Mouse (Mus musculus): ENCODE results near the gene Iqsec1. TPM values are rescaled to one million over a fixed set of nuclear protein-coding genes. Genes with fewer than 3 reads are reported as not detected.

Gene Iqsec1
- total and polyA plus RNA-seq, 2 experiments from 2014 or later: 21.8 to 103 TPM

GRCm38 (mm10) chr6:90759754-90760153 is 228.7 kb downstream of the Iqsec1 start:
- Histone ChIP-seq H3K4me3 (ENCODE audit: low read depth, low read length) (no peak overlapping the region), H3K36me3 (ENCODE audit: insufficient read depth) (no peaks in the 10 kb centered on the region), H3K4me1 (ENCODE audit: insufficient read depth) (no peaks in the 10 kb centered on the region), H3K9ac (no peak overlapping the region), H3K9me3 (ENCODE audit: low read length) (no peaks in the 10 kb centered on the region), H3K27ac (ENCODE audit: low read depth, low read length) (no peak overlapping the region), H3K4me2 (ENCODE audit: low read depth) (no peak overlapping the region), H3K27me3 (ENCODE audit: insufficient read depth, low read length) (no peaks in the 10 kb centered on the region)
- TF ChIP-seq CTCF (IDR thresholded peaks at IDR 0.05; ENCODE audit: low read depth): no peak
- DNase-seq (no peak), ATAC-seq (no peak)
- 75% methylated on average over 2 of the region's 2 CpGs for WGBS

- no peak overlapping the region for H3K27ac ChIP-seq (ENCODE audit: low read depth, low read length)
- no peaks in the 10 kb centered on the region for H3K4me1 ChIP-seq (ENCODE audit: insufficient read depth)
- WGBS: 87% methylated on average over 2 of the region's 2 CpGs
- no peak overlapping the region for H3K9ac ChIP-seq
- no peak overlapping the region for H3K4me2 ChIP-seq (ENCODE audit: low read depth)
- TF ChIP-seq CTCF (IDR thresholded peaks at IDR 0.05; ENCODE audit: low read depth): no peak
- no peak overlapping the region for H3K4me3 ChIP-seq (ENCODE audit: low read depth, low read length)
- H3K36me3 ChIP-seq (ENCODE audit: insufficient read depth): no peaks in the 10 kb centered on the region
- ATAC-seq: no peak
- H3K9me3 ChIP-seq (ENCODE audit: low read length): no peaks in the 10 kb centered on the region
- no peak for DNase-seq
- H3K27me3 ChIP-seq (ENCODE audit: insufficient read depth, low read length): no peaks in the 10 kb centered on the region
Measured at GRCm38 (mm10) chr6:90758155-90758554, 230.3 kb downstream of the Iqsec1 start.

- no peak overlapping the region for H3K9ac ChIP-seq
- no peak overlapping the region for H3K27ac ChIP-seq (ENCODE audit: low read depth, low read length)
- no peaks in the 10 kb centered on the region for H3K36me3 ChIP-seq (ENCODE audit: insufficient read depth)
- H3K9me3 ChIP-seq (ENCODE audit: low read length): no peaks in the 10 kb centered on the region
- no peak overlapping the region for H3K4me2 ChIP-seq (ENCODE audit: low read depth)
- DNase-seq: no peak
- peak; percentile 25; the same call in 1 of the 2 replicates for ATAC-seq
- H3K4me3 ChIP-seq (ENCODE audit: low read depth, low read length): no peak overlapping the region
- 73% methylated on average over 12 of the region's 12 CpGs for WGBS
- no peak for TF ChIP-seq CTCF (IDR thresholded peaks at IDR 0.05; ENCODE audit: low read depth)
- no peaks in the 10 kb centered on the region for H3K4me1 ChIP-seq (ENCODE audit: insufficient read depth)
- H3K27me3 ChIP-seq (ENCODE audit: insufficient read depth, low read length): no peaks in the 10 kb centered on the region
Measured at GRCm38 (mm10) chr6:90757427-90757883, 231.0 kb downstream of the Iqsec1 start.

- 87% methylated on average over 5 of the region's 5 CpGs for WGBS
- Histone ChIP-seq H3K9ac (no peak overlapping the region), H3K27me3 (ENCODE audit: insufficient read depth, low read length) (no peaks in the 10 kb centered on the region), H3K9me3 (ENCODE audit: low read length) (no peaks in the 10 kb centered on the region), H3K4me3 (ENCODE audit: low read depth, low read length) (no peak overlapping the region), H3K4me2 (ENCODE audit: low read depth) (no peak overlapping the region), H3K27ac (ENCODE audit: low read depth, low read length) (no peak overlapping the region), H3K36me3 (ENCODE audit: insufficient read depth) (no peaks in the 10 kb centered on the region), H3K4me1 (ENCODE audit: insufficient read depth) (no peaks in the 10 kb centered on the region)
- no peak for TF ChIP-seq CTCF (IDR thresholded peaks at IDR 0.05; ENCODE audit: low read depth)
- ATAC-seq: no peak
- DNase-seq: no peak
Measured at GRCm38 (mm10) chr6:90756561-90756960, 231.9 kb downstream of the Iqsec1 start.

GRCm38 (mm10) chr6:90755613-90755941 is 232.9 kb downstream of the Iqsec1 start:
- no peaks in the 10 kb centered on the region for H3K4me1 ChIP-seq (ENCODE audit: insufficient read depth)
- DNase-seq (no peak), ATAC-seq (no peak)
- no peak overlapping the region for H3K27ac ChIP-seq (ENCODE audit: low read depth, low read length)
- WGBS: 86% methylated on average over 6 of the region's 6 CpGs
- H3K4me3 ChIP-seq (ENCODE audit: low read depth, low read length): no peak overlapping the region
- H3K9me3 ChIP-seq (ENCODE audit: low read length): no peaks in the 10 kb centered on the region
- no peak overlapping the region for H3K9ac ChIP-seq
- TF ChIP-seq CTCF (IDR thresholded peaks at IDR 0.05; ENCODE audit: low read depth): no peak
- H3K4me2 ChIP-seq (ENCODE audit: low read depth): no peak overlapping the region
- no peaks in the 10 kb centered on the region for H3K36me3 ChIP-seq (ENCODE audit: insufficient read depth)
- no peaks in the 10 kb centered on the region for H3K27me3 ChIP-seq (ENCODE audit: insufficient read depth, low read length)

- H3K4me2 ChIP-seq (ENCODE audit: low read depth): no peak overlapping the region
- WGBS: 81% methylated on average over 7 of the region's 7 CpGs
- H3K4me3 ChIP-seq (ENCODE audit: low read depth, low read length): no peak overlapping the region
- DNase-seq (no peak), ATAC-seq (no peak)
- no peaks in the 10 kb centered on the region for H3K9me3 ChIP-seq (ENCODE audit: low read length)
- no peak for TF ChIP-seq CTCF (IDR thresholded peaks at IDR 0.05; ENCODE audit: low read depth)
- H3K27ac ChIP-seq (ENCODE audit: low read depth, low read length): no peak overlapping the region
- H3K9ac ChIP-seq: no peak overlapping the region
- H3K27me3 ChIP-seq (ENCODE audit: insufficient read depth, low read length): no peaks in the 10 kb centered on the region
- no peaks in the 10 kb centered on the region for H3K4me1 ChIP-seq (ENCODE audit: insufficient read depth)
- H3K36me3 ChIP-seq (ENCODE audit: insufficient read depth): no peaks in the 10 kb centered on the region
Measured at GRCm38 (mm10) chr6:90754927-90755612, 233.4 kb downstream of the Iqsec1 start.

GRCm38 (mm10) chr6:90754093-90754492 is 234.4 kb downstream of the Iqsec1 start:
- no peaks in the 10 kb centered on the region for H3K4me1 ChIP-seq (ENCODE audit: insufficient read depth)
- 94% methylated on average over 2 of the region's 2 CpGs for WGBS
- H3K27me3 ChIP-seq (ENCODE audit: insufficient read depth, low read length): no peaks in the 10 kb centered on the region
- no peak overlapping the region for H3K27ac ChIP-seq (ENCODE audit: low read depth, low read length)
- no peak overlapping the region for H3K4me3 ChIP-seq (ENCODE audit: low read depth, low read length)
- no peaks in the 10 kb centered on the region for H3K9me3 ChIP-seq (ENCODE audit: low read length)
- DNase-seq: no peak
- no peak overlapping the region for H3K9ac ChIP-seq
- H3K36me3 ChIP-seq (ENCODE audit: insufficient read depth): no peaks in the 10 kb centered on the region
- no peak overlapping the region for H3K4me2 ChIP-seq (ENCODE audit: low read depth)
- no peak for ATAC-seq
- TF ChIP-seq CTCF (IDR thresholded peaks at IDR 0.05; ENCODE audit: low read depth): no peak

Data from forebrain, postnatal 0 days (tissue).